Mouse (Mus musculus) liver, adult 2 months (tissue): ENCODE results near the gene Cpz. TPM values are rescaled to one million over a fixed set of nuclear protein-coding genes. Genes with fewer than 3 reads are reported as not detected.

ENCODE experiments used
- DNase-seq: peaks from one replicate; pipeline ENCODE4 v3.0.0-alpha.2; 2011; ENCODE audit warnings: low read depth, low spot score; ENCODE audit errors: extremely low read depth
- H3K27ac ChIP-seq: fragments of 200-500 bp; replicated peaks from 2 replicates; pipeline ENCODE4 v1.5.1; 2012; ENCODE audit warnings: low read depth, mild to moderate bottlenecking, control low read depth, inconsistent platforms, low read length; ENCODE audit not compliant: insufficient read depth
- H3K27me3 ChIP-seq: fragments of 200-500 bp; 2 replicates; pipeline ENCODE4 v1.6.1; 2012; ENCODE audit warnings: mild to moderate bottlenecking, moderate library complexity, low read length, inconsistent platforms; ENCODE audit not compliant: control insufficient read depth, insufficient read depth
- H3K36me3 ChIP-seq: fragments of 200-500 bp; 2 replicates; pipeline ENCODE4 v1.6.1; 2012; ENCODE audit warnings: low read length, inconsistent platforms; ENCODE audit not compliant: control insufficient read depth, insufficient read depth
- H3K4me1 ChIP-seq: fragments of 200-500 bp; 2 replicates; pipeline ENCODE4 v1.6.1; 2011; ENCODE audit warnings: low read length; ENCODE audit not compliant: control insufficient read depth, insufficient read depth
- H3K4me3 ChIP-seq: fragments of 200-500 bp; 2 replicates; pipeline ENCODE4 v1.5.1; 2011; ENCODE audit warnings: low read depth, mild to moderate bottlenecking, control low read depth, low read length, moderate library complexity; ENCODE audit not compliant: insufficient read depth
- H3K79me2 ChIP-seq: fragments of 200-500 bp; 2 replicates; pipeline ENCODE4 v1.6.1; 2012; ENCODE audit warnings: inconsistent platforms, mild to moderate bottlenecking, low read length, moderate library complexity; ENCODE audit not compliant: control insufficient read depth, insufficient read depth
- H3K9ac ChIP-seq: fragments of 200-500 bp; 2 replicates; pipeline ENCODE4 v1.6.1; 2012; ENCODE audit warnings: low read depth, mild to moderate bottlenecking, control low read depth, inconsistent platforms, low read length
- CTCF ChIP-seq: fragments of 200-500 bp; IDR thresholded peaks from 2 replicates; pipeline ENCODE4 v1.5.1; 2011; ENCODE audit warnings: low read depth, low read length, control low read depth
- POLR2A ChIP-seq: fragments of 200-500 bp; IDR thresholded peaks from 2 replicates; pipeline ENCODE4 v1.6.1; 2011; ENCODE audit warnings: low read length, control low read depth; ENCODE audit not compliant: insufficient read depth; ENCODE audit errors: extremely low read depth
- WGBS: fragments of 180-500 bp; shearing (Covaris S2); methylation state at CpG from one replicate; pipeline ENCODE4 v1.1.7; 2018; 5-methylcytosine and 5-hydroxymethylcytosine counted together
- polyA plus RNA-seq: library from polyadenylated mRNA; depleted of rRNA; stranded (reverse); fragments of >200 nt; gene quantifications from 2 replicates; pipeline ENCODE4 v1.2.3, GENCODE M21; 2012
- total RNA-seq: library from RNA; depleted of rRNA; stranded (reverse); fragments of >200 nt; gene quantifications from 2 replicates; pipeline ENCODE4 v1.2.3, GENCODE M21; 2014

Gene Cpz
- total and polyA plus RNA-seq, 2 experiments: 0.55 to 1.2 TPM

GRCm38 (mm10) chr5:35537474-35537873 lies 12.0 kb upstream of the Cpz start:
- Histone ChIP-seq H3K9ac (no peak overlapping the region), H3K27ac (no peak overlapping the region), H3K4me3 (no peak overlapping the region), H3K36me3 (no peaks in the 10 kb centered on the region), H3K27me3 (no peaks in the 10 kb centered on the region), H3K4me1 (no peaks in the 10 kb centered on the region), H3K79me2 (no peaks in the 10 kb centered on the region)
- 14% methylated on average over 1 of the region's 1 CpGs for WGBS
- TF ChIP-seq POLR2A (no peak), CTCF (no peak)
- DNase-seq: no peak

GRCm38 (mm10) chr5:35536271-35536670 lies 10.8 kb upstream of the Cpz start:
- DNase-seq: no peak
- Histone ChIP-seq H3K36me3 (no peaks in the 10 kb centered on the region), H3K27me3 (no peaks in the 10 kb centered on the region), H3K79me2 (no peaks in the 10 kb centered on the region), H3K4me1 (no peaks in the 10 kb centered on the region), H3K4me3 (no peak overlapping the region), H3K27ac (no peak overlapping the region), H3K9ac (no peak overlapping the region)
- TF ChIP-seq CTCF (no peak), POLR2A (no peak)
- 67% methylated on average over 3 of the region's 3 CpGs for WGBS

GRCm38 (mm10) chr5:35531586-35531985 lies 6.1 kb upstream of the Cpz start:
- no peak overlapping the region for H3K4me3 ChIP-seq
- no peak overlapping the region for H3K27ac ChIP-seq
- H3K36me3 ChIP-seq: no peaks in the 10 kb centered on the region
- DNase-seq: peak; percentile 33
- no peaks in the 10 kb centered on the region for H3K4me1 ChIP-seq
- H3K79me2 ChIP-seq: no peaks in the 10 kb centered on the region
- 19% methylated on average over 10 of the region's 10 CpGs for WGBS
- TF ChIP-seq CTCF: no peak
- no peak for TF ChIP-seq POLR2A
- no peak overlapping the region for H3K9ac ChIP-seq
- no peaks in the 10 kb centered on the region for H3K27me3 ChIP-seq

GRCm38 (mm10) chr5:35530442-35530841 lies 4.9 kb upstream of the Cpz start:
- peak; percentile 67 for TF ChIP-seq CTCF
- TF ChIP-seq POLR2A: no peak
- Histone ChIP-seq H3K9ac (no peak overlapping the region), H3K27ac (no peak overlapping the region), H3K36me3 (no peaks in the 10 kb centered on the region), H3K4me1 (no peaks in the 10 kb centered on the region), H3K27me3 (no peaks in the 10 kb centered on the region), H3K4me3 (no peak overlapping the region), H3K79me2 (no peaks in the 10 kb centered on the region)
- 21% methylated on average over 4 of the region's 4 CpGs for WGBS
- no peak for DNase-seq

GRCm38 (mm10) chr5:35524381-35524780 lies 1.1 kb downstream of the Cpz start:
- no peaks in the 10 kb centered on the region for H3K27me3 ChIP-seq
- WGBS: 71% methylated on average over 2 of the region's 2 CpGs

GRCm38 (mm10) chr5:35523735-35524134 lies 1.8 kb downstream of the Cpz start:
- no peaks in the 10 kb centered on the region for H3K4me1 ChIP-seq
- no peak overlapping the region for H3K9ac ChIP-seq
- 2% methylated on average over 5 of the region's 5 CpGs for WGBS
- DNase-seq: peak; percentile 26
- H3K27ac ChIP-seq: no peak overlapping the region
- no peaks in the 10 kb centered on the region for H3K36me3 ChIP-seq
- H3K4me3 ChIP-seq: no peak overlapping the region
- H3K79me2 ChIP-seq: no peaks in the 10 kb centered on the region
- TF ChIP-seq POLR2A (no peak), CTCF (peak; percentile 66)
- H3K27me3 ChIP-seq: no peaks in the 10 kb centered on the region

More at GRCm38 (mm10) chr5:35524381-35524780, 1.1 kb downstream of the Cpz start:
- Histone ChIP-seq H3K4me1 (no peaks in the 10 kb centered on the region), H3K79me2 (no peaks in the 10 kb centered on the region), H3K9ac (no peak overlapping the region), H3K4me3 (no peak overlapping the region), H3K36me3 (no peaks in the 10 kb centered on the region), H3K27ac (no peak overlapping the region)
- TF ChIP-seq CTCF (no peak), POLR2A (no peak)
- DNase-seq: no peak

- Histone ChIP-seq H3K27me3 (no peaks in the 10 kb centered on the region), H3K79me2 (no peaks in the 10 kb centered on the region), H3K4me1 (no peaks in the 10 kb centered on the region), H3K27ac (no peak overlapping the region), H3K9ac (no peak overlapping the region), H3K4me3 (no peak overlapping the region), H3K36me3 (no peaks in the 10 kb centered on the region)
- 83% methylated on average over 11 of the region's 11 CpGs for WGBS
- TF ChIP-seq CTCF (no peak), POLR2A (no peak)
- no peak for DNase-seq
These were observed 8.7 kb downstream of the Cpz start for GRCm38 (mm10) chr5:35516781-35517180.
